Mouse (Mus musculus): Measurements from ENCODE around the gene Tmem150c.

- no peak for TF ChIP-seq CTCF (IDR thresholded peaks at IDR 0.05; ENCODE audit: low read depth, low read length)
- no peak for TF ChIP-seq POLR2A (IDR thresholded peaks at IDR 0.05; ENCODE audit: insufficient read depth, low read length)
- 0 out of 2 replicates have a peak, but pooled peaks have one; percentile 31 for TF ChIP-seq EP300 (IDR thresholded peaks at IDR 0.05; ENCODE audit: insufficient read depth, low read depth, low read length)
These were observed 118.3 kb downstream of the Tmem150c start for GRCm38 (mm10) chr5:100041272-100041671.

Measured in ES-Bruce4 (cell line).